Mouse (Mus musculus) limb, embryonic 14.5 days (tissue): Measurements from ENCODE around the gene Gm20388. TPM values are rescaled to one million over a fixed set of nuclear protein-coding genes. Genes with fewer than 3 reads are reported as not detected.

Experiments used
- ATAC-seq: fragments of 200-750 bp; cut with Nextera tagmentation; 2 replicates; pipeline ENCODE4 v1.8.0; 2017; ENCODE audit warnings: low read depth, moderate number of reproducible peaks, moderate TSS enrichment; ENCODE audit not compliant: low FRiP score
- DNase-seq: peaks from one replicate; pipeline ENCODE4 v3.0.0-alpha.2; 2015; ENCODE audit warnings: low spot score
- H3K27ac ChIP-seq: fragments of 300-500 bp; sonication (generic); replicated peaks from 2 replicates; pipeline ENCODE4 v1.5.1; 2014; ENCODE audit warnings: low read depth, mild to moderate bottlenecking, low read length, moderate library complexity, mixed read lengths
- H3K27me3 ChIP-seq: fragments of 300-500 bp; sonication (generic); 2 replicates; pipeline ENCODE4 v1.6.1; 2014; ENCODE audit warnings: low read length, mixed read lengths; ENCODE audit not compliant: control insufficient read depth, insufficient read depth
- H3K36me3 ChIP-seq: fragments of 300-500 bp; sonication (generic); 2 replicates; pipeline ENCODE4 v1.6.1; 2014; ENCODE audit warnings: mild to moderate bottlenecking, low read length, moderate library complexity, mixed read lengths; ENCODE audit not compliant: control insufficient read depth, insufficient read depth
- H3K4me1 ChIP-seq: fragments of 300-500 bp; sonication (generic); 2 replicates; pipeline ENCODE4 v1.6.1; 2014; ENCODE audit warnings: antibody characterized with exemption, low read length, mixed read lengths; ENCODE audit not compliant: control insufficient read depth, insufficient read depth
- H3K4me2 ChIP-seq: fragments of 300-500 bp; sonication (generic); replicated peaks from 2 replicates; pipeline ENCODE4 v1.6.1; 2014; ENCODE audit warnings: low read depth, mild to moderate bottlenecking, low read length, moderate library complexity; ENCODE audit not compliant: severe bottlenecking
- H3K4me3 ChIP-seq: fragments of 300-500 bp; sonication (generic); replicated peaks from 2 replicates; pipeline ENCODE4 v1.5.1; 2014; ENCODE audit warnings: low read length
- H3K9ac ChIP-seq: fragments of 300-500 bp; sonication (generic); 2 replicates; pipeline ENCODE4 v1.6.1; 2014; ENCODE audit warnings: mild to moderate bottlenecking, low read depth, low read length, moderate library complexity; ENCODE audit not compliant: severe bottlenecking
- H3K9me3 ChIP-seq: fragments of 300-500 bp; sonication (generic); 2 replicates; pipeline ENCODE4 v1.6.1; 2016; ENCODE audit warnings: low read length; ENCODE audit not compliant: control insufficient read depth
- POLR2A ChIP-seq: fragments of 200-500 bp; IDR thresholded peaks from 2 replicates; pipeline ENCODE4 v1.8.0; 2012; ENCODE audit warnings: inconsistent platforms, mild to moderate bottlenecking, moderate library complexity, borderline replicate concordance; ENCODE audit not compliant: insufficient read depth, insufficient read length; ENCODE audit errors: extremely low read depth
- WGBS: fragments of 180-500 bp; shearing (Covaris S2); extraction: QIAGEN DNeasy Blood & Tissue Kit; methylation state at CpG from one replicate; pipeline ENCODE4 v1.1.7; 2014; 5-methylcytosine and 5-hydroxymethylcytosine counted together
- polyA plus RNA-seq, 2 experiments: library from polyadenylated mRNA; depleted of rRNA in 1 of 2; stranded (reverse) in 1 of 2; unstranded in 1 of 2; fragments of >200 nt; fragmentation: Nextera tagmentation in 1 of 2; extraction: Ambion mirVana in 1 of 2; gene quantifications; 2 replicates each; pipeline versions ENCODE4 v1.2.1 to v1.2.3; 2012 to 2014

Gene Gm20388
- polyA plus RNA-seq, 2 experiments = 1.9 to 49.9 TPM

DNA sequence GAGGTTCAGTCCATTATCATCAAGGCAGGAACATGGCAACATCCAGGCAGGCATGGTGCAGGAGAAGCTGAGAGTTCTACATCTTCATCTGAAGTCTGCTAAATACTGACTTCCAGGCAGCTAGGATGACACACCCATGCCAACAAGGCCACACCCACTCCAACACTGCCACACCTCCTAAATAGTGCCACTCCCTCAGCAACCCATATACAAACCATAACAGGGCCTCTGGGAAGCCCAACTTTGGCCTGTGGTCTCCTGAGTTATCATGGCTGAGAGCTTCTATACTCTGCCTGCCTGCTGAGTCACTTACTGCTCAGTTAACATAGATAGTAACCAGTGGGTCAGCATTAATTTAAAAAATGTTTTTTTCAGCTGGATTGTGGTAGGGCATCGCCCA is 37.5 kb upstream of the Gm20388 start:
- DNase-seq = no peak
- Histone ChIP-seq H3K27ac (no peak overlapping the region), H3K4me2 (no peak overlapping the region), H3K36me3 (peaks cover 38% of the 10 kb centered on the region), H3K4me3 (no peak overlapping the region), H3K9ac (no peak overlapping the region), H3K27me3 (no peaks in the 10 kb centered on the region), H3K4me1 (no peaks in the 10 kb centered on the region), H3K9me3 (peaks cover 9% of the 10 kb centered on the region; the same call in 1 of the 2 replicates)
- WGBS = 95% methylated on average over 1 of the region's 1 CpGs
- no peak for ATAC-seq
- no peak for TF ChIP-seq POLR2A

- peaks cover 5% of the 10 kb centered on the region; the same call in 1 of the 2 replicates for H3K36me3 ChIP-seq
- no peak overlapping the region for H3K4me3 ChIP-seq
- H3K27me3 ChIP-seq = no peaks in the 10 kb centered on the region
- no peaks in the 10 kb centered on the region for H3K9me3 ChIP-seq
- no peaks in the 10 kb centered on the region for H3K4me1 ChIP-seq
- DNase-seq = no peak
- H3K9ac ChIP-seq = no peak overlapping the region
- ATAC-seq = no peak
- H3K4me2 ChIP-seq = no peak overlapping the region
- TF ChIP-seq POLR2A = no peak
- 60% methylated on average over 6 of the region's 6 CpGs for WGBS
- H3K27ac ChIP-seq = no peak overlapping the region
Observed at GRCm38 (mm10) chr8:119881301-119881700, 29.3 kb upstream of the Gm20388 start.

DNA sequence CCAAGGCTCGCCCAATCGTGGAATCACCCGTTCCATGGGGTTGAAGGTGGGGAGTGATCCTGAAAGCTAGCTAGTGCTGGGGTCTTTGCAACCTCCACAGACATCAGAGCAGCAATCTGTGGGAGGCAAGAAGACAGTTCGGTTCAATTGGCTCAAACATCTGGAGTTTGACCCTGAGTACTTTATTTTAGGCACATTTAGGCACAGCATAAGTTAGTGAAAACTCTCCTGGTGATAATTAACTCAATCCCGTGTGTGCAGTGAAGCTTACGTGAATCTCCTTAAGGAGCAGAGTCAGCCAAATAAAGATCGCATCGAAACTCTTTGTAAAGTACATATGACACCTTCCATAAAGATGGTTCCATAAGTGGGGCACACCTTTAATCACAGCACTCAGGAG is 28.7 kb upstream of the Gm20388 start:
- Histone ChIP-seq H3K9me3 (no peaks in the 10 kb centered on the region), H3K36me3 (peaks cover 3% of the 10 kb centered on the region; the same call in 1 of the 2 replicates), H3K4me3 (no peak overlapping the region), H3K4me2 (no peak overlapping the region), H3K27me3 (no peaks in the 10 kb centered on the region), H3K4me1 (no peaks in the 10 kb centered on the region), H3K9ac (no peak overlapping the region), H3K27ac (no peak overlapping the region)
- ATAC-seq = no peak
- TF ChIP-seq POLR2A = no peak
- 63% methylated on average over 8 of the region's 8 CpGs for WGBS
- no peak for DNase-seq

DNA sequence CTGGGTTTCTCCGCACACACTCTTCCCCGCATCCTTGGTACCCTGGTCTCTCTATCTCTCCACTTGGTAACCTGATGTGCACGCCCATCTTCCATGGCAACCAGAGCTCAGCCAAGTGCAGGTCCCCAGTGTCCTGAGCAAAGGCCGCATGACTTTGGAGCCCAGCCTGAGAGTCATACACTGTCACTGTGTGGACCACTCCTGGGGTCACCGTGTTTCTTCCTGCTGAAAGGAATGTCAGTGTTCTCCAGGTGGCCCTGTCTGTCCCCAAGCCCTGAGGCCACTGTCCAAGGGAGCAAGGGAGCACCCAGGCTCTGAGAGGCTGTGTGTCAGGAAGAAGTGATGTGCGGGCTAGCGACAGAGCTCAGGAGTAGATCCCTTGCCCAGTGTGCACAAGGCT is 27.4 kb upstream of the Gm20388 start:
- 90% methylated on average over 7 of the region's 7 CpGs for WGBS
- no peaks in the 10 kb centered on the region for H3K36me3 ChIP-seq
- ATAC-seq = no peak
- no peak overlapping the region for H3K4me3 ChIP-seq
- no peak overlapping the region for H3K27ac ChIP-seq
- no peak overlapping the region for H3K4me2 ChIP-seq
- no peaks in the 10 kb centered on the region for H3K9me3 ChIP-seq
- no peaks in the 10 kb centered on the region for H3K27me3 ChIP-seq
- no peak for DNase-seq
- no peak for TF ChIP-seq POLR2A
- no peak overlapping the region for H3K9ac ChIP-seq
- no peaks in the 10 kb centered on the region for H3K4me1 ChIP-seq

DNA sequence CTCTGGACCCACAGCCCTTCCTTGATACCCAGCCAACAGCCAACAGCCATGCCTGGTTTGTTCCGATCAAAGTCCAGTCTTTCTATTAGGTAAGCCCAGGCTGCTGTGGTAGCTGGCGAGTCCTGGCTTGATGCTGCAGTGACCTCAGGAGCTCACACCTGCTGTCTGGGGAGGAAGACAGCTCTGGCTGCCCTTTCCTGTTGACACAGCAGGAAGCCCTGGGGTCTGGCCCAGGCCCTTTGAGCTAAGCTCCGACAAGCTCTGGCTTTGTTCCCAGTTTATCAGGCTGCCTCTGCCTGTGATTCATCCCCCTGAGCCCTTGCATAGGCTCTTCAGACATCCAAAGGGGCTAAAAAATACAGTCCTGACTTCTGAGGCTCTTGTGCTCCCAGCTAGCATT is 25.0 kb upstream of the Gm20388 start:
- no peak for TF ChIP-seq POLR2A
- Histone ChIP-seq H3K27ac (no peak overlapping the region), H3K4me3 (no peak overlapping the region), H3K4me2 (no peak overlapping the region), H3K9ac (no peak overlapping the region), H3K4me1 (no peaks in the 10 kb centered on the region), H3K36me3 (no peaks in the 10 kb centered on the region), H3K27me3 (no peaks in the 10 kb centered on the region), H3K9me3 (no peaks in the 10 kb centered on the region)
- no peak for ATAC-seq
- peak; percentile 56 for DNase-seq
- 33% methylated on average over 3 of the region's 3 CpGs for WGBS

DNA sequence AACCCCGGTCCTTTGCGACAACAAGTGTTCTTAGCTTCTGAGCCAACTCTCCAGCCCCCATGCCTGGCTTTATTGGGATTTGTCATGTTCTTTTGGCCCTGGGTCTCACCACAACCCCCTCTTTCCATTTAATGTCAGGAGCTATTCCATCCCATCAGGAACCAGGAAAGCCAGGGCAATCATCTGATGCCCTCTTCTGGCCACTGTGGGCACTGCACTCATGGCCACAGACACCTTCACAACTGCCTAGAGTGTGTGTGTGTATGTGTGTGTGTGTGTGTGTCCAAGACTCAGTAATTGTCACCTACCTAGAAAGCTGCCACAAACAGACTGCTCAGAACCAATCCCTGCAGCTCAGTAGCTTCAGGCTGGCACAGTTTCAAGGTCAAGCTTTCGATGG is 23.5 kb upstream of the Gm20388 start:
- no peak for DNase-seq
- Histone ChIP-seq H3K9me3 (no peaks in the 10 kb centered on the region), H3K36me3 (no peaks in the 10 kb centered on the region), H3K4me2 (no peak overlapping the region), H3K9ac (no peak overlapping the region), H3K4me3 (no peak overlapping the region), H3K27me3 (no peaks in the 10 kb centered on the region), H3K27ac (no peak overlapping the region), H3K4me1 (no peaks in the 10 kb centered on the region)
- no peak for ATAC-seq
- 94% methylated on average over 3 of the region's 3 CpGs for WGBS
- TF ChIP-seq POLR2A = no peak
